Mouse (Mus musculus) megakaryocyte-erythroid progenitor cell, adult 5-6 weeks (primary cell): ENCODE results near the gene Mterf1b. TPM values are rescaled to one million over a fixed set of nuclear protein-coding genes. Genes with fewer than 3 reads are reported as not detected.
A peak's percentile ranks its signal among the peaks of the same experiment; 100 is the strongest.
"Not testable (repeated sequence)": the region's sequence is repeated elsewhere in the genome, so short reads cannot be mapped to it uniquely, and the experiment has no call there.

Experiments
- ATAC-seq: replicated peaks from 2 replicates; pipeline ENCODE4 v1.8.0; 2016; ENCODE audit warnings: mild to moderate bottlenecking, inconsistent platforms; ENCODE audit not compliant: severe bottlenecking, poor library complexity, low FRiP score, low TSS enrichment
- total RNA-seq, 2 experiments: library from RNA; stranded (forward) in 1 of 2; stranded (reverse) in 1 of 2; fragments of 200-1000, 215-1000 nt in 1 of 2; fragments of >200 nt in 1 of 2; fragmentation: Nextera tagmentation in 1 of 2; gene quantifications; 2 replicates each; pipeline ENCODE4 v1.2.3; 2014 to 2017

Gene Mterf1b
- total RNA-seq (2014; fragmentation: Nextera tagmentation) = 0.74 and 6.2 TPM in 2 replicates
- total RNA-seq (2017) = 1.5 and 3.6 TPM in 2 replicates

DNA sequence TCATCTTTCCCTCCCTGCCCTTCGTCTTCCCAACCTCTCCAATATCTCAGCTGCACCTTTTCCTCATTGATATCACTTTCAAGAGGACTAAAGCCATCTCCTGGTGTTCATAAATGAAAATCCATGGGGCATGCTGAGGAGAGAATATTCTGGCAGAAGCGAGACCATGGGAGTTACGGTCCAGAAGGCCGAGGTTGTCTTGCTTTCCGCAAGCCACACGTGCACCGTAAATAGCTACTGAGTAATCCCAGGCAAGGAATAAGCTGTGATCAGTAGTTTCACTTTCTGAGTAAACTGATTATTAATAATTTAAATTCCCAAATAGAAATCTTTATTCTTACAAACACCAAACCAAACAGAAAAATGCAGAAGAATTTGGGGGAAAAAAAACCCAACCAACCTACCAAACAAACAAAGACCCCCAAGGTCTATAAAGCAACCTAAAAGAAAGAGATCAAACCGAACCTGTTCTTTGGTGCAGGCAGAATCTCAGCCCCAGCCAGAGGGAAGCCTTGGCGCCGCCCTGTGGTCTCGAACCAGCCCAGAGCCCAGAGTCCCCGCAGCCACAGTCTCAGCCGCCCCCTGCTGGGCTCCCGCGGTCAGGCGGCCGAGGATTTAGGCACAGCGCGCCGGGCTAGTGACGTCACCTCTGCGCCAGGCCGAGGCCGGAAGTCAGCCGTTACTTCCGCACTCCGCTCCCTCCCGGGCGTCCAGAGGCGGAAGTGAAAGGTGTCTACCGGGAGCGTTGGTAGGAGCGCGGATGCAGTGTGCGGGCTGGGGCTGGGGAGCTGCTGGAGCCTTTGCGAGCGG lies at the start of gene Mterf1b:
Mterf1b (plus strand) TSS at position 697 of the 810 bp plus-strand sequence.
- ATAC-seq = peak; percentile 100

DNA sequence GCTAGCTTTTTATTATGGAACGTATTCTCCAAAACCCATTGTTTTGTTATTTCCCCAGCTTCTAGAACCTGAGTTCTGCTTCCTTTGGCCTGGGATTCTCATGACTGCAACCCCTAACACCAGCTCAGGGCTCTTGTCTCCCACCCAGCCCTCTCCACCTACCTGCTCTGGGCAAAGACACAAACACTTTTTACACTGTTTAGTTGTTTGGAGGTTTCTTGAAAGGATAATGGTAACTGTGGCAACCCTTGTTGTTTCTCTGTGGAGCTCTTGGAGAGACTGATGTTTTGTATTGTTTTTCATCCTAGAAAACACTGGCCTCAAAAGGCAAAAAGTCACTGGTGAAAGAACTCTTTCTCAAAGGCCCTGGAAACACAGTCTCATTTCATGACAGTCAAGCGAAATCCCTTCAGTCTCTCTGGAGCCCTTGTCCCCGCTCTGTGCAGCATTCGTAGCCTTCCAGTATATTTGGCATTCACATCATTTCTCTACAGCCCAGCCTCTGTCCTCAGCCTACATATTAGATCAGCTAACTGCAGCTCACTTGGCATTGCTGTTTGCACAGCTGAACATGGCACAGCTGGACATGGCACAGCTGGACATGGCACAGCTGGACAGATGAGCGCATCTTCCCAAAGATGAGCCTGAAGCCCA lies 32.6 kb upstream of the Mterf1b start:
- ATAC-seq = not testable (repeated sequence)

DNA sequence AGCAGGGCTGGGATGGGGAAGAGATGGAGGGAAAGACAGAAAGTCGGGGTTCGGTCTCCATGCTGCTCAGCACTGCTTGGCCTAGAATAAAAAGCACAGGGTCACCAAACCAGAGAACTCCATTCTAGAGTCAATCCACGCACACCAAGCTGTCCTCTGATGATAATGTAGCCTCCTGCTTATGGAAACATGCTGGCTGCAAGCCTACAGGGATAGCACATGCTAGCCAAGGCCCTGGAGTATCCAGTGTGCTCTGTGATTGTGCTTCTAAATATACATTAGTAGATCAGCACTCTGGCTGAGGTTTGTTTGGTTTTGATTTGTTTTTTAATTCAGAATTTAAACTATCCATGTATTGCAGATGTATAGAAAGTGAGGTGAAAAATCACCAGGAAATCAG lies 30.6 kb upstream of the Mterf1b start:
- ATAC-seq = no peak

DNA sequence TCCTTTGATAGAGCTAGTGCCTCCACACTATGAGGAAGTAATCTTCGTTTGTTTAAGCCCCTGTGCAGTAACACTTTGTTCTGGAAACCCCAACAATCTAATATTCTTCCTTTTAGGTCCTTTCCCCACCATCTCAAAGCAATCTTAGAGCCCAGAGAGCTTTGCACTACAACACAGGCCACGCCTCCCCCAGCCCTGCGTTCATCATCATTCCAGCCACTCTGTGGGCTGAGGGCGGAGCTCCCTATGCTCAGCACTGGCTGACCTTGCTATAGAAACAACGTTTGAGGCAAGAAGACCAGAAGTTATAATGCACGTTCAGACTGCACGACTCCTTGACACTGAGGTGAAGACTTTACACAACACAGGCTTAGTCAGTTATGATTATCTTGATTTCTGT lies 29.7 kb upstream of the Mterf1b start:
- no peak for ATAC-seq

DNA sequence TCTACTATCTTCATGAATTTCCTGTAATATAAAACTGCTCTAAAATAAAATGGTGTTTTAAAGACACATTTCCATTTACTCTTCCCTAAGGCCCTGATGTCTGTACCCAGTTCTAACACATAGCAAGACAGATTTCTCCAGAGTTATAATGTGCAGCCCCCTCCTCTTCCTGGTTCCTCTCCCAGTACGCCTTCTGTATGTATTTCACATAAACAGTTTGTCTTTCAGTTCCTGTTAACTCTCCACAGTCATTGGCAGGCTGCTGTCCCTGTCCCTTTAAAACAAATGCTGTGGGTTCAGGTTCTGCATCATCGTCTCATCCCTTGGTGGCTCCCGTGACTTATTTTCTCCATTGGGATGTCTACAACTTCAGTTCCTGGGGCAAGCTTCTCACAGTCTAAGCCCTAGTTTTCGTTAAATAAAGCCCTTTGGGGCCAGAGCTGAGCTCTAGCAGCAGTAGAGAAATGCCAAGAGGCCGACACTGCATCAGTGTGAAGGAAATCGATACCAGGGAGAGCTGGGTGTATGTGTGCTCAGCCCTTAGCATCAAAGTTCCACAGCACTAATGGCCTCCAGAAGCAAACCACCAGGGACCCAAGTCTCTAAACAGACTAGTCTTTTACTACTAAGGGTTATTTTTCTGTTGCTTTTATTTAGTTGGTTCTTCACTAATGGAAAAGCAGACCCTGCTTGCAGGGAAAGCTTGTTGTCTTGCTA lies 24.2 kb upstream of the Mterf1b start:
- ATAC-seq = not testable (repeated sequence)

DNA sequence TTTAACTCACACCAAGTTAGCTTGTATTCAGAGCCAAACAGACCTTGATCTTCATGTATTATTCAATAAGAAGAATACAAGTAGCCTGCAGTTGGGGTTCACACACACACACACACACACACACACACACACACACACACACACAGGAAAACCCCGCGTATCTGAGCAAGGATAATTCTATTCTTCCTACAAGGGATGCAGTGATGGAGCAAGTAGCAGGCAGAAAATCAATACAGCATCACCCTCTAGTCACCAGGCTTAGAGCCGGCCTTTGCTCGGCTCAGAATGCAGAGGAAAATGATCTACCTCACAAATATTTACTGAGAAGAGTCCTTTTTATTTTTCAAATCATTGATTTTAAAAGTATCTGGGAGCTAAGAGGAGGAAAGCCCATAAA lies 23.6 kb upstream of the Mterf1b start:
- not testable (repeated sequence) for ATAC-seq

DNA sequence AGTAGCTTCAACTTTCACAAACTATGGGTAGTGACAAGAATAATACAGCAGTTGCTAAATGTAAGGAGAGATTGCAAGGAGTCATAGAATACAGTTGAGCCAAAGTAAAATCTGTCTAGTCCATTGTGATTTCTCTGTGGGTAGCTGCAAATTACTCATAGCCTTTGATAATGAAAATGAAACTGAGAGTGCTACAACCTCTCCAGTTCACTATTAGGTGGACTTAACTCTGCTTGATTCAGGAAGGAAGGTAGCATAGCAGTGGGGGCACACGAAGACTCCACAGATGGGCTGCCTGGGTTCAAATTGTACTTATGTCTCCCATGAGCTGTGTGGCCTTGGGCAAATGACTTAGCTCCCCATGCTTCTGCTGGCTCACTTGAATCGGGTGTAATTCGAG lies 15.7 kb upstream of the Mterf1b start:
- not testable (repeated sequence) for ATAC-seq

DNA sequence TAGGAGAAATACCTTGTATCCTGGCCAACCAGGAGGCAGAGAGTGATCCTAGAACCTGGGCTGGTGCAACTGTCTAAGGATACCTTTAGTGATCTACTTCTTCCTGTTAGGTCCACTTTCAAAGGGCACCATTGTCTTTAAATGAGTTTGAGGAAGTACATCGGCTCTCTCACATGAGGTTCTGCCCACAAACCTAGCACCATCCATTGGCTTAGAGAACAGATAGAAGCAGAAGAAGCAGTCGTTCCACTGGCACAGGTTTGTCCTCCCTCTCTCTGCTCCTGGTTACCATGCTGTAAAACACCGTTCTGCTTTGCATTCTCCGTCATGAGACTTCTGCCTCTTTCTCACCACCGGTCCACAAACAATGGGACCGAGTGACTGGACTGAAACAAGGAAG lies 12.8 kb upstream of the Mterf1b start:
- ATAC-seq = no peak

DNA sequence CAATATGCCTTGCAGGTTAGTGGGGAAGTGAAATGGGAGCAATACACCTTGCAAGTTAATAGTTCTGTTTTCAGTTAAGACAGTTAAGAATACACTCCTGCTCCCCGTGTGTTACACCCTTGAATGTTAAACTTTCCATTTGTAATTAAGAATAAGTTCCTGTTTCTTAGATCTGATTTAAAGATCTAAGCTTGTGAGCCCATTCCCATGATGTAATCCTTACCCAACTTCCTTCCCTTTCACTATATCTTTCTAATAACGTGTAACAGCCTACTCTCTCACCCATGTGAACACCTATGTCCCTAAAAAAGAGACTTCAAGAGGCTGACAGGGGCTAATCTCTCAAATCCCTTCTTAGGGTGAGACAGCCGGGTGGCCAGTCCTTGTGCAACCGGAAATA lies 5.4 kb upstream of the Mterf1b start:
- no peak for ATAC-seq

DNA sequence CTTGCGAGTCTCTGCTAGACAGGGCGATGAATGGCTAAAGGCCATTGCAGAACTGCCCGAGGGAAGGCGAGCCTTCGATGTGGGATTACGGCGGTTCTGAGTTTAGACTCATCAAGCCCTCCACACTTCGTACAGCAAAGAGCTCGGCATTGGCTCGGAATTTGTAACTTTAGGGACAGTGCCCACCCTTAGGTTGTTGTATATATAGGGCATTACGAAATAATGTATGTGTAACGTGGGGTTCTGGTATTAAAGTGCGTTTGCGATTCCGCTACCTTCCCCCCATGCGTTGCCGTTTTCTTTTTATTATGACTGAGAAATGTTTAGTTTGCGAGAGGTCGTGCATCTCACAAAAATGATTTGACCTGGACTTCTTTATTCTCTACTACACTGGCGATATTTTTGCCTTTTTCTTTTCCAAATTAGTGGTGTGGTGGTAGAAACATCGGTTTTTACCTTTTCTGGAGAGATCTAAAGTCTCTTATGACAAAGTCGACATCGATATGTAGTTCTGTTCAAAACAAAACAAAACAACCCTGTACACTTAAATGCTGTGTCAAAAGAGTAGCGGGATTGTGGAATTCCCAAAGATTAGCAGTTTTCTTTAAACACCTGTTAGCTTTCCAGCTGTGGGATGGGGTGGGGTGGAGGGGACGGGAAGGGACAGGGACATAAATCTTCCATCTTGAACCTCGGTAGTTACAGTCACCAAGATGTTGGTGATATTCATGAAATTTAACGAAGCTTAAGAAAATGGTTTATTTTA lies 497 bp downstream of the Mterf1b start:
- ATAC-seq = not testable (repeated sequence)

DNA sequence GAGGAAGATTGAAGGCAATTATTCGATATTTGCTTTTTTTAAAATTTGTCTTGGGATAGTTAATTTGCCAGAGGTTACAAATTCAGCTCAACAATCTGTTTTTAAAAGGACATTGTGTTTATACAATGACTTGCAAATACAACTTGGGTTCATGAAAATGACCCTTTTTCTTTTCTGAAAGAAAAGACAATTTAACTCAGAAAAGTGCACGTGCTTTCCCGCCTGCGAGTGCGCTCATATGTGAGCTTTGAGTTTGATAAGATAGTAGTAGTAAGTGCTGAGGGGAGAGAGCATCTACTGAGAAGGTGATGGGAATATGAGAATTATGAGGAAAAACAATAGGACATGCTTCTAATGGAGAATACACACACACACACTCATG lies 1.1 kb downstream of the Mterf1b start:
- ATAC-seq = no peak

DNA sequence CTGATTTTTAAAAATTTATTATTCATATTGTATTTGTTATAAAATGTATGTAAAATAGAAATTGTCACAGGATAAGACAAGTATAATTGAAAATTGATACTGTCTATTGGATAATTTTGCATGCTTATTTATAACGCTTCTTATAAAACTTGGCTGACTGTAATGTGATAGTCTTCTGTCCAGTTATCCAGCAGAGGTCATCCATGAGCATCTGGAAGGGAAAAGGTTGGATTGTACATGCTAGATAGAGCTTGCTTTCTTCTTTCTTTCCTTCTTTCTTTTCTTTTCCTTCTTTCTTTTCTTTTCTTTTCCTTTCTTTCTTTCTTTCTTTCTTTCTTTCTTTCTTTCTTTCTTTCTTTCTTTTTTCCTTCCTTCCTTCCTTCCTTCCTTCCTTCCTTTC lies 2.0 kb downstream of the Mterf1b start:
- ATAC-seq = no peak

DNA sequence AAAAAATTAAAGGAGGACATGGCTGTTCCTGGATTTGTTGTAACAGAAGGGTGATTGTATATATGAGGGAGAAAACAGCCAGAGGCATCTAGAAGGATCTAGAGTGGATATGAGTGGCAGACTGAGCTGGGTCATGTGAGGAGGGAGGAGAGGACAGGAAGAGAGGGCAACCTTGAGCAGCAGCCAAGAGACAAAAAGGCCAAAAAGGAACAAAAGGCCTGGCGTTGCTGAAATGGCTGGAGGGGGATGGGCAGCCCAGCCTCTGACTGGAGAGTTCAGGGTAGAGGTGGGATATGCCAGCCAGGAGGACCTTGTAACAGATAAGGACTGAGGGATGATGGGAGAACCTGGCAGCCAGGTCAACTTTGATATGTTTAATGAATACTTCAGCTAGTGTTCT lies 2.9 kb downstream of the Mterf1b start:
- ATAC-seq = no peak

DNA sequence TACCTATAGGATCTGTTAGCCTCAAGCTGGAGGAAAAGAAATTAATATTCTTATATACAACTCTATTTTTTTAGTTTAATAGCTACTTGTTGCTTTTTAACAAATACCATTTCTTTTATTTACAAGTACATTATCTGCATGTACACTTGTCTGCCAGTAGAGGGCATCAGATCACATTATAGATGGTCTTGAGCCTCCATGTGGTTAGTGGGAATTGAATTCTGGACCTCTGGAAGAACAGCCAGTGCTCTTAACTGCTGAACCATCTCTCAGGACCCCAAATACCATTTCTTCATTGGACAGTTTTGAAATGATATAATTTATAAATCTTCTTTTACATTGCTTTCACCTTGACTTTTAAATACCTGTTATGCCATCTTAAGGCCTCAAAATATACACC lies 9.2 kb downstream of the Mterf1b start:
- no peak for ATAC-seq

DNA sequence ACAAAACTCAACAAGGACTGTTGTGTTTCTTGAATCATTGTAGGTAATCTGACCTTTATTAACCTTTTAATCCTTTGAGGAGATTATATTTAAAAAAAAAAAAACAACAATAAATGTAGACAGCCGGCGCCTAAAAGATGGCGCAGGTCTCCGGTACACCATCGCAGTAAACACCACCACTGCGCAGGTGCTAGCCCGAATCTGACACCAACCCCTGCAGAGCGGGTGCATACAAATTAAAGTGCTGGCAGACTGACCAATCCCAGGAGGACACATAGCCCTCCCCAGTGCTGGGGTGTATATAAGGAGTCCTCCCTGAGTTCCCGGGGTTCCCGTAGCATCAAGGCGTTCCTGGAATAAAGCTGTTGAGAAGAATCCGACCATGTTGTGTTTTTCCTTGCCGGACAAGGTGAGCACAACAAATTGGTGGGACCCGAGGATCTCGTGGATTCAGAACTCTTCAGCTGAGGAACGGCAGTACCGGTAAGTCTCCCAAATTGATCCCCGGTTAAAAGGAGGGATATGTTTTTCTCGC lies 10.2 kb downstream of the Mterf1b start:
- ATAC-seq = not testable (repeated sequence)

DNA sequence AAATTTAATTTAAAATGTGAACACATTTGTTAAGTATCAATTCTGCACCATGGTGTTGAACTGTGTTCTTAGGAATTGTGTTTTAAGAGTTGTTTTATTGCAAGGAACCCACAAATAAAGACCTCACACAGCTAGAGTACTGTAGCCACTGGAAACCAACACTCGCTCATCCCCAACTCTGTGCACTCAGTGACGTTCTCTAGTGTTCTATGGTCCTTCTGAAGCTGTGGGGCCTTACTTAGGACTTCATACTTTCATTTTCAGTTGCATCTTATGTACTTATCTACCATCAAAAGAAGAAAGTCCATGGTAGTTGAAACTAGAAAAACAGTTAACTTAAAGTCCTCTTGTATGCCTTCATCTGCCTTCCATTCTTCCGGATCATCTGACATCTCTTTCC lies 17.9 kb downstream of the Mterf1b start:
- not testable (repeated sequence) for ATAC-seq

DNA sequence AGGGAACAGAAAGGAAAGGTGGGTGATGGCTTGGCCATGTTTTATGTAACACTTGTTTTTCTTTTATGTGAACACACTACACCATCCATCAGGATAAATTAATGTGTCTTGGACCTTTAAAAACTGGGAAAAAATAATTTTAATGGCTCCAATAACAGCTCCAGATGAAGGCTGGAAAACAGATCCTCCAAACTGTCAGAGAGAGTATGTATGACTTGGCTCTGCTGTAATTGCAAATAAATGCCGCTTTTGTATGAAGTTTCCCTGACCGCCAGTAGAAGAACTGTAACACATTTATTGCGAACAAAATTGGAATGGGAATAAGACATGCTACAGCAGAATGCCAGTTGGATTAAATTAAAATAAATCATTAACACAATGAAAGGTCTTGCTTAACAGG lies 29.1 kb downstream of the Mterf1b start:
- no peak for ATAC-seq

DNA sequence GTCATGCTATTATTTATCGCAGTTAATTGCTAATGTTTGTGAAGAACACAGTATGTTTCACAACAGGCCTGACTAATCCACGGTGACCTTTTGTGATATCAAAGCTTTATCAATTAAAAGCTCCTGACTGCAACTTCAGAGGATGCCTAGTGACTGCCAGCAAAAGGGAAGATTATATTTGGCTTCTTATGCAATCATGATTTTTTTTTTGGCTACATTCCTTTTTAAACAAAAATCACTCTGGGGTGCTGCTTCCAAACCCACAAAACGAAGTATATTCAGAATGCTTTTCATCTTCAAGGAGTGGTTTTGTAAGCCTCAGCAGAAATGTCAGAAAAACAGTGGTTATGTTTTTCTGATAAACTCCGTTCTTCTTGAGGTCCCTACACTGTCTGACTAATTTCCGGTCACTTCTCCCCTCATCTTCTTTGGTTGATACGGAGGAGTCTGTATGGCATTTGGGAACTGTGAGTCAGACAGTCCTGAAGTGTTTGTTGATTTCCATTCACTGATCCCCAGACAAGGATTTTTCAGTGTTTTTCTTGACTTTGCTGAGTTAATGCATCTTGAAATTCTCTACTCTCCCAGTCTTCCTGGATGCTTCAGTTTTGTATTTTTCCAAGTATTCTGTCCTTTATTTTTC lies 29.9 kb downstream of the Mterf1b start:
- ATAC-seq = no peak

DNA sequence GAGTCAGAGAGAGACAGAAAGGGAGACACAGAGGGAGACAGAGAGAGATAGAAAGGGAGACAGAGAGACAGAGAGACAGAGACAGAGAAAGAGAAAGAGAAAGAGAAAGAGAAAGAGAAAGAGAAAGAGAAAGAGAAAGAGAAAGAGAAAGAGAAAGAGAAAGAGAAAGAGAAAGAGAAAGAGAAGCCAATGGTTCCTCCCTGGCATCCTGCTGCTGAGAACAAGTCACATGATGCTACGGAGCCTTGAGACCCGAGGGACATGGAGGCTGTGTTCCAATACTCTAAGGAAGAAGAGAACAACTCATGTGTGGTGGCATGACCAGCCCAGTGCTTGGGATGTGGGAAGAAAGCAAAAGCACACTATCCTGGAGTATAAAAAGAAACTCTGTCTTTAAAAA lies 40.0 kb downstream of the Mterf1b start:
- ATAC-seq = no peak
